Mouse (Mus musculus) hindbrain, embryonic 11.5 days (tissue): ENCODE data around the gene Hsp90aa1. TPM values are rescaled to one million over a fixed set of nuclear protein-coding genes. Genes with fewer than 3 reads are reported as not detected.
"Not testable (repeated sequence)": the region's sequence is repeated elsewhere in the genome, so short reads cannot be mapped to it uniquely, and the experiment has no call there.

Experiments
- ATAC-seq: fragments of 200-750 bp; cut with Nextera tagmentation; 2 replicates; pipeline ENCODE4 v1.8.0; 2017; ENCODE audit warnings: mild to moderate bottlenecking, moderate TSS enrichment, moderate library complexity; ENCODE audit not compliant: low FRiP score
- DNase-seq: peaks from one replicate; pipeline ENCODE4 v3.0.0-alpha.2; 2015; ENCODE audit warnings: low spot score
- H3K27ac ChIP-seq: fragments of 300-500 bp; sonication (generic); 2 replicates; pipeline ENCODE4 v1.5.1; 2014; ENCODE audit warnings: mild to moderate bottlenecking, low read depth, low read length
- H3K27me3 ChIP-seq: fragments of 300-500 bp; sonication (generic); 2 replicates; pipeline ENCODE4 v1.6.1; 2014; ENCODE audit warnings: mild to moderate bottlenecking, low read length, moderate library complexity, mixed read lengths; ENCODE audit not compliant: control insufficient read depth, insufficient read depth
- H3K36me3 ChIP-seq: fragments of 300-500 bp; sonication (generic); 2 replicates; pipeline ENCODE4 v1.6.1; 2014; ENCODE audit warnings: mild to moderate bottlenecking, low read length, moderate library complexity, mixed read lengths; ENCODE audit not compliant: control insufficient read depth, insufficient read depth
- H3K4me1 ChIP-seq: fragments of 300-500 bp; sonication (generic); replicated peaks from 2 replicates; pipeline ENCODE4 v1.6.1; 2014; ENCODE audit warnings: low read length, mixed read lengths; ENCODE audit not compliant: control insufficient read depth, insufficient read depth
- H3K4me2 ChIP-seq: fragments of 300-500 bp; sonication (generic); replicated peaks from 2 replicates; pipeline ENCODE4 v1.6.1; 2014; ENCODE audit warnings: mild to moderate bottlenecking, low read depth, low read length
- H3K4me3 ChIP-seq: fragments of 300-500 bp; sonication (generic); 2 replicates; pipeline ENCODE4 v1.5.1; 2014; ENCODE audit warnings: low read depth, low read length
- H3K9ac ChIP-seq: fragments of 300-500 bp; sonication (generic); 2 replicates; pipeline ENCODE4 v1.6.1; 2014; ENCODE audit warnings: low read depth, low read length
- H3K9me3 ChIP-seq: fragments of 300-500 bp; sonication (generic); 2 replicates; pipeline ENCODE4 v1.6.1; 2016; ENCODE audit warnings: low read length; ENCODE audit not compliant: control insufficient read depth
- WGBS: fragments of 180-500 bp; shearing (Covaris S2); extraction: QIAGEN DNeasy Blood & Tissue Kit; methylation state at CpG from one replicate; pipeline ENCODE4 v1.1.7; 2014; 5-methylcytosine and 5-hydroxymethylcytosine counted together
- polyA plus RNA-seq: library from polyadenylated mRNA; unstranded; fragments of >200 nt; fragmentation: Nextera tagmentation; extraction: Ambion mirVana; gene quantifications from 2 replicates; pipeline ENCODE4 v1.2.1, GENCODE M21; 2014

The Hsp90aa1 gene
- polyA plus RNA-seq, 1 experiment from 2014 or later: 1,600 TPM

- peak; percentile 99 for DNase-seq
- H3K27me3 ChIP-seq: no peaks in the 10 kb centered on the region
- H3K4me1 ChIP-seq: peaks cover 3% of the 10 kb centered on the region; the same call in 1 of the 2 replicates
- H3K9me3 ChIP-seq: no peaks in the 10 kb centered on the region
- peak overlapping the region; percentile 71 for H3K4me2 ChIP-seq
- peak overlapping the region; percentile 92 for H3K27ac ChIP-seq
- H3K9ac ChIP-seq: peak overlapping the region; percentile 96
- peak; percentile 95 for ATAC-seq
- 2% methylated on average over 82 of the region's 89 CpGs for WGBS
- H3K36me3 ChIP-seq: peaks cover 2% of the 10 kb centered on the region; the same call in 1 of the 2 replicates
- H3K4me3 ChIP-seq: peak overlapping the region; percentile 98
These were observed 6.2 kb downstream of the Hsp90aa1 start for GRCm38 (mm10) chr12:110696173-110696974.

- H3K27me3 ChIP-seq: no peaks in the 10 kb centered on the region
- no peaks in the 10 kb centered on the region for H3K9me3 ChIP-seq
- H3K4me2 ChIP-seq: peak overlapping the region; percentile 71
- peak; percentile 77 for DNase-seq
- peak overlapping the region; percentile 96 for H3K9ac ChIP-seq
- H3K4me3 ChIP-seq: peak overlapping the region; percentile 98
- WGBS: under 1% methylated on average over 55 of the region's 55 CpGs
- H3K4me1 ChIP-seq: peaks cover 3% of the 10 kb centered on the region; the same call in 1 of the 2 replicates
- H3K27ac ChIP-seq: peak overlapping the region; percentile 92
- peak; percentile 69 for ATAC-seq
- peaks cover 2% of the 10 kb centered on the region; the same call in 1 of the 2 replicates for H3K36me3 ChIP-seq
These were observed 6.8 kb downstream of the Hsp90aa1 start for GRCm38 (mm10) chr12:110695676-110696171.

- H3K4me2 ChIP-seq, H3K27ac ChIP-seq, H3K9me3 ChIP-seq, H3K4me3 ChIP-seq, H3K4me1 ChIP-seq, ATAC-seq, DNase-seq, H3K9ac ChIP-seq, H3K36me3 ChIP-seq, H3K27me3 ChIP-seq: not testable (repeated sequence)
- 89% methylated on average over 5 of the region's 5 CpGs for WGBS
These were observed 9.2 kb downstream of the Hsp90aa1 start for GRCm38 (mm10) chr12:110693378-110693777.

DNA sequence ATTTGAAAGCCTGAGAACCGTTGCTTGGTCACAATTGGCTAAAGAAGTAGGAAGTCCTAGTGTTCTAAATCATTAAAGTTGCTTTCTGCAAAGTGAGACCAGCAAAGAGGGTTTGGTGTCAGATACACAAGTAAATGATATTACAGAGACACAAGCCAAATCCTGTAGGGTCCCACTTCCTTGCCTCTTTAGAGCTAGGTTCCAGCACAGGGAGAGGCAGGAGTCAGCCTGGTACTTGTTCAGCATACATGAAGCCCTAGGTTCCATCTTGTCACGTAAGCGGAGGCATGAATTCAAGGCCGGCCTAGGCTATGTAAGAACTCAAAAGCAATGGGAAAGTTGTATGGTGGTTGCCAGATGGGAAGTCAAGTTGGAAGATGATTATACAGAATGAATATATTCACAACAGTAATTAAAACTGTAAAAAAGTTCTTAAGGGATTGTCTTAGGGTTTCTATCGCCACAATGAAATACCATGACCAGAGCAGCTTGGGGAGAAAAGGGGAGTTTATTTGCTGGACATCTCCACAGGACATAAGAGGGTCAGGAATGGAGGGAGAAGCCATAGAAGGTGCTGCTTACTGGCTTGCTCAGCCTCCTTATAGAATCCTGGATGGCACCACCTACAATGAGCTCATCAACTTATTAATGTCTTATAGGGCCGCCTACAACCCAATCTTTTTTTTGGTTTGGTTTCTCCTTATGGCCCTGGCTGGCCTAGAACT, 12.4 kb downstream of the Hsp90aa1 start:
- peaks cover 3% of the 10 kb centered on the region; the same call in 1 of the 2 replicates for H3K4me1 ChIP-seq
- peaks cover 7% of the 10 kb centered on the region; the same call in 1 of the 2 replicates for H3K36me3 ChIP-seq
- 88% methylated on average over 6 of the region's 6 CpGs for WGBS

GRCm38 (mm10) chr12:110688921-110689320, 13.6 kb downstream of the Hsp90aa1 start:
- WGBS: 92% methylated on average over 3 of the region's 3 CpGs
- not testable (repeated sequence) for H3K4me1 ChIP-seq, H3K36me3 ChIP-seq, H3K27ac ChIP-seq, DNase-seq, H3K9me3 ChIP-seq, H3K27me3 ChIP-seq, H3K9ac ChIP-seq, H3K4me3 ChIP-seq, H3K4me2 ChIP-seq, ATAC-seq

More for the DNA sequence above, 12.4 kb downstream of the Hsp90aa1 start:
- no peak for ATAC-seq
- no peak overlapping the region for H3K4me2 ChIP-seq
- no peak overlapping the region for H3K4me3 ChIP-seq
- H3K27me3 ChIP-seq: no peaks in the 10 kb centered on the region
- DNase-seq: no peak
- H3K9me3 ChIP-seq: no peaks in the 10 kb centered on the region
- no peak overlapping the region for H3K9ac ChIP-seq
- no peak overlapping the region for H3K27ac ChIP-seq

GRCm38 (mm10) chr12:110687894-110688734, 14.4 kb downstream of the Hsp90aa1 start:
- WGBS: 86% methylated on average over 12 of the region's 12 CpGs
- Histone ChIP-seq H3K4me1 (no peaks in the 10 kb centered on the region), H3K4me2 (no peak overlapping the region), H3K9ac (no peak overlapping the region), H3K27ac (no peak overlapping the region; the same call in 1 of the 2 replicates), H3K4me3 (no peak overlapping the region), H3K27me3 (no peaks in the 10 kb centered on the region), H3K9me3 (no peaks in the 10 kb centered on the region), H3K36me3 (peaks cover 7% of the 10 kb centered on the region; the same call in 1 of the 2 replicates)
- no peak for DNase-seq
- ATAC-seq: no peak

GRCm38 (mm10) chr12:110683580-110683979, 18.9 kb downstream of the Hsp90aa1 start:
- no peak overlapping the region for H3K4me2 ChIP-seq
- peaks cover 4% of the 10 kb centered on the region; the same call in 1 of the 2 replicates for H3K36me3 ChIP-seq
- DNase-seq (no peak), ATAC-seq (no peak)
- no peak overlapping the region for H3K27ac ChIP-seq
- no peaks in the 10 kb centered on the region for H3K9me3 ChIP-seq
- no peak overlapping the region for H3K9ac ChIP-seq
- H3K4me1 ChIP-seq: no peaks in the 10 kb centered on the region
- WGBS: no CpG with 5 or more reads among the region's 1 CpGs
- H3K4me3 ChIP-seq: no peak overlapping the region
- no peaks in the 10 kb centered on the region for H3K27me3 ChIP-seq
